Mouse (Mus musculus) CD4-positive helper T cell, adult 2 months (primary cell): ENCODE measurements around the gene Gm17359.

Experiments
- DNase-seq: peaks from one replicate; pipeline ENCODE4 v3.0.0-alpha.2; 2012; ENCODE audit warnings: low read depth, missing footprints, low spot score

The Gm17359 gene

DNA sequence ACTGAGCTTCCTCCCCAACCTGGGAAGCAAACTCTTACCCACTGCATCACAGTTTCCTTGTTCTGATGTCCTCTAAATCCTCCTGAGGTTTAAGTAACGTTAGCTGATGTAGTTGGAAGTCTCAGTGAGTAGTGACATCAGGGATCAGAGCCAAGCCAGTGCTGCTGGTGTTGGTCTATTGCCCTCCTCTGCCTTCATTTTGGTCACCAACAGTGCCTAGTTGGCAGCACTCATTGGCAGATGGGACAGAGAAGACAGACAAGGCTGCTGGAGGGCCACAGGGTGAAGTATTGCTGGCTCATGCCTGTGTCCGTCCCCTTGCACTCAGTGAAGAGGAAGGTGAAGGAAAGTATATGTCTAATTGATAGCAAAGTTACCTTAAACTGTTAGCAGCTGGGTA lies 139.5 kb downstream of the Gm17359 start:
- DNase-seq, result no peak

DNA sequence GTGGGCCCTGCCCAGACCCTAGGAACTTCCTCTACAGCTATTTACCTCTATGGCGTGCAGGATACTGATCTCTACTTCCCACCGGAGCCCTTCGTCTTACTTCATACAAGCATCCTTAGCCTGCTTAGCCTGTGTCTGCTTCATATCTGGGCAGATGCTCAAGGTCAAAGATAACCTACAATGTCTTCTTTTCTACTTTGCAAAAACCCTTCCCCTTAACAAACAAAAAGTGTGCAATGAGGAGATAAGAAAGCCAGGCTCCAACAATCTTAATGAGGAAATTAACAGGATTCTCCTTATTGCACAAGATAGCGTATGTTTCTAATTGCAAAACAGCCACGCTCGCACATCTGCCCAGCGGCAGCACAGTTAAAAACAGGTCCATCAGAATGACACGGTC lies 141.9 kb downstream of the Gm17359 start:
- no peak for DNase-seq

GRCm38 (mm10) chr3:79478880-79479279 lies 142.4 kb downstream of the Gm17359 start:
- DNase-seq, result no peak

- DNase-seq, result no peak
Observed at GRCm38 (mm10) chr3:79484286-79485063, 148.0 kb downstream of the Gm17359 start.

DNA sequence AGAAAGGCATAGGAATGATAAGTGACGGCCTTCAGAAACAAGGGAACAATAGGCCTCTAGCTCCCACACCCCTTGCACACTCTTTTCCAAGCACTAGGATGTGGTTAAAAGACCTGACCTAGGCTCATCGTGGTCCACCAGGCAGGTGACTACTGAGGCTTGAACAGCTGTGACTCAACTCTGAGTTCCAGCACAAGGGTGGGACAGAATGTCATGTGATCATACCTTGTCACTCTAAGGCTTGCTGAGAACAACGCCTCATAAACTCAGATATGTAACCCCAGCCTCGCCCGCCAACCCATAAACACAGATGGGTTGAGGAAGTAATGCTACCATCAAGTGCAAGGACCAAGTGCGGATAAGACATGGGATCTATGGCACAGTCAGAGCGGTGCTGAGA lies 151.6 kb downstream of the Gm17359 start:
- no peak for DNase-seq

DNA sequence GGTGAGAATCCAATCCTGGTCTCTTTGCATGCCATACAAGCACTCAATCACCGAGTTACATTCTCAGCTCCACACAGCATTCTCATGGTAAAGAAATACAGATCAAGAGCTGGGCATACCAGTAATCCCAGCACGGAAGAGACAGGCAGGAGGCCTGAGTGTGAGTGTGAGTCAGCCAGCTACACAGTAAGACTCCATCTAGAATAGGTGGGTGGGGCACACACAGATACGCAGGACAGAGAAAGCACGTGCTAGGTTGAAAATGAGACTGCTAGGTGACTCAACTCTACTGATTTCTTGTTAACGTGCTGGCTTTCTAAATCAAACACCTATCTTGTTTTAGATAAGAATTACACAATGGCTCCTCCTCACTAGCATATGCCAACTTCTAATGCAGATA lies 153.6 kb downstream of the Gm17359 start:
- DNase-seq, result no peak

DNA sequence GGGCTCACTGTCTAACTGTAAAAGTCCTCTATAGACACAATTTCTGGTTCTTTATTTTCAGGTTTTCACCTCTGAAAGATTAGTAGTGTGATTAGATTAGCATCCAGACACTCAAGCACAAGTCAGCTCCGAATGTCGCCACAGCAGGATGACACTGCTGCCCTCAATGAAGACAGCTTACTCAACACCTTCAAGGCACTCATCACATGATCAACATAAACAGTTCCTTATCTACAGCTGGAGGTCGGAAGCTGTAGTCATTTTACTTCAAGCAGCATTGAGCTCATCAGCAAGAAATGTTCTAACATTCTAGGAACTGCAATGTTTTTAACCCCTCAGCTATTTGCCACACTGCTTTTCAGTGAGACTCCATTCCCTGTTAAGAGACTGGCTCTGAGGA lies 155.2 kb downstream of the Gm17359 start:
- peak; percentile 32 for DNase-seq

GRCm38 (mm10) chr3:79493064-79493463 lies 156.6 kb downstream of the Gm17359 start:
- no peak for DNase-seq

DNA sequence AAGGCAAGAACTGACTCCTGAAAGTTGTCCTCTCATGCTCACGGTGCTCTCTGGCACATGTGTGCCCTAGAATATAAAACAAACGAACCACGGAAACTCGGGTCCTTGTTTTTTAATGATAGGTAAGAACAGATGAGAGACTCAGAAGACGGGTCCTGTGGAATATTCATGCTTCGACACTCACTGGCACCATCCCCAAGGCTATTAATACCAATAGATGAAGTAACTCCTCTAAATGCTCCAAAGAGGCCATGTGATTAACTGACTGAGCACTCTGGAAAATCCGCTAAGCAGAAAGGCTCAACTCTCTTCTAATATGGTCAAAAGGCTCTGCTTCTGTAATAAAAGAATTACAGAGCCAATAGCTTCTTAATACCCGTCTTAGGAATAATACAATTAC lies 157.6 kb downstream of the Gm17359 start:
- DNase-seq, result no peak

DNA sequence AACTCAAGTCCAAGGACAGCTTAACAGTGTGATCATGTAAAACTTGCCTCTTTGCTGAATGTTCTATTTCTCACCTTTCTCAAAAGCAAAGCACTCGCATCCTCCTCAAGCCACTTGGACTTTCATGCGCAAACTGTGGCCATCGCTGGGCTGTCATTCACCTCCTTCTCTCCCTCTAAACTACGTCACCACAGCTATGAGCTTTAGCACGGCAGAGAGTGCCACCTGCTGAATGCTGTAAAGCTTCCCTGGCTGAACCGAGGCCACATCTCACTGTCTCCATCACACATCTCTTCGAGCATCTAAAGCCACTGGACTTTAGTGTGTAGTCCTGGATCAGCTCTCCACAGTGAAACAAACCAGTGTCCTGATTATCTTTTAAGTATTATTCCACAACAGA lies 158.7 kb downstream of the Gm17359 start:
- DNase-seq, result no peak

GRCm38 (mm10) chr3:79496668-79497067 lies 160.2 kb downstream of the Gm17359 start:
- DNase-seq, result no peak

- no peak for DNase-seq
Observed at GRCm38 (mm10) chr3:79500279-79500678, 163.8 kb downstream of the Gm17359 start.

DNA sequence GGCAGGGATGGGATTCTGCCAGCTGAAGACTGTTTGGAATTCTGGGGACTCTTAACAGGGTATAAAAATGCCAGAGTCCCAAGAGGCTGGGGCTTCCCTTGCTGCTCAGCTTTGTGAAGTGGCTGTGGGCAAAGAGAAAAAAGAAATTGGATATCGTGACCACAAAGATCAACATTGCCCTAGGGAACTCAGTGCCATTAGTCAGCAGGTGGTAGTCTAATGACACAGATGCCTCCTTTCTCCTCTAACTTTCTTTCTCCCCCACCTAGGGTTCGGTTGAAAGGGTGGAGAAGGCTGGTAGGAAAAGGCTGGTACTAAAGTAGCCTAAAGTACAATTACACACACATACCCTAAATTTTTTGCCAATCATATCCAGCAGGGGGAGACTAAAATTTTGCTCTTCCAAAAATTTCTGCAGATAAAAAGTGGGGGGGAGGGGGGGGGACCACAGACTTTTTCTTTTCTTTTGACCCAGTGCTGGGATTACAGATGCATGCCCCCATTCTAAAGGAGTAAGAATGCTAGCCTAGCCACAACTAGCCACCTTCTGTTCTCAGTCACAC lies 164.8 kb downstream of the Gm17359 start:
- DNase-seq, result no peak
